Mouse (Mus musculus) hindbrain, embryonic 11.5 days (tissue): ENCODE data around the gene Nek8. TPM values are rescaled to one million over a fixed set of nuclear protein-coding genes. Genes with fewer than 3 reads are reported as not detected.
"Not testable (repeated sequence)": the region's sequence is repeated elsewhere in the genome, so short reads cannot be mapped to it uniquely, and the experiment has no call there.

Experiments
- ATAC-seq: fragments of 200-750 bp; cut with Nextera tagmentation; 2 replicates; pipeline ENCODE4 v1.8.0; 2017; ENCODE audit warnings: mild to moderate bottlenecking, moderate TSS enrichment, moderate library complexity; ENCODE audit not compliant: low FRiP score
- DNase-seq: peaks from one replicate; pipeline ENCODE4 v3.0.0-alpha.2; 2015; ENCODE audit warnings: low spot score
- H3K27ac ChIP-seq: fragments of 300-500 bp; sonication (generic); 2 replicates; pipeline ENCODE4 v1.5.1; 2014; ENCODE audit warnings: mild to moderate bottlenecking, low read depth, low read length
- H3K27me3 ChIP-seq: fragments of 300-500 bp; sonication (generic); 2 replicates; pipeline ENCODE4 v1.6.1; 2014; ENCODE audit warnings: mild to moderate bottlenecking, low read length, moderate library complexity, mixed read lengths; ENCODE audit not compliant: control insufficient read depth, insufficient read depth
- H3K36me3 ChIP-seq: fragments of 300-500 bp; sonication (generic); 2 replicates; pipeline ENCODE4 v1.6.1; 2014; ENCODE audit warnings: mild to moderate bottlenecking, low read length, moderate library complexity, mixed read lengths; ENCODE audit not compliant: control insufficient read depth, insufficient read depth
- H3K4me1 ChIP-seq: fragments of 300-500 bp; sonication (generic); replicated peaks from 2 replicates; pipeline ENCODE4 v1.6.1; 2014; ENCODE audit warnings: low read length, mixed read lengths; ENCODE audit not compliant: control insufficient read depth, insufficient read depth
- H3K4me2 ChIP-seq: fragments of 300-500 bp; sonication (generic); replicated peaks from 2 replicates; pipeline ENCODE4 v1.6.1; 2014; ENCODE audit warnings: mild to moderate bottlenecking, low read depth, low read length
- H3K4me3 ChIP-seq: fragments of 300-500 bp; sonication (generic); 2 replicates; pipeline ENCODE4 v1.5.1; 2014; ENCODE audit warnings: low read depth, low read length
- H3K9ac ChIP-seq: fragments of 300-500 bp; sonication (generic); 2 replicates; pipeline ENCODE4 v1.6.1; 2014; ENCODE audit warnings: low read depth, low read length
- H3K9me3 ChIP-seq: fragments of 300-500 bp; sonication (generic); 2 replicates; pipeline ENCODE4 v1.6.1; 2016; ENCODE audit warnings: low read length; ENCODE audit not compliant: control insufficient read depth
- WGBS: fragments of 180-500 bp; shearing (Covaris S2); extraction: QIAGEN DNeasy Blood & Tissue Kit; methylation state at CpG from one replicate; pipeline ENCODE4 v1.1.7; 2014; 5-methylcytosine and 5-hydroxymethylcytosine counted together
- polyA plus RNA-seq: library from polyadenylated mRNA; unstranded; fragments of >200 nt; fragmentation: Nextera tagmentation; extraction: Ambion mirVana; gene quantifications from 2 replicates; pipeline ENCODE4 v1.2.1, GENCODE M21; 2014

Gene Nek8
- polyA plus RNA-seq, 1 experiment from 2014 or later, result 5.2 TPM

GRCm38 (mm10) chr11:78136132-78136531 is 40.3 kb downstream of the Nek8 start:
- no peaks in the 10 kb centered on the region for H3K4me1 ChIP-seq
- WGBS, result 87% methylated on average over 1 of the region's 1 CpGs
- no peak overlapping the region for H3K4me3 ChIP-seq
- H3K36me3 ChIP-seq, result no peaks in the 10 kb centered on the region
- H3K4me2 ChIP-seq, result no peak overlapping the region
- no peaks in the 10 kb centered on the region for H3K9me3 ChIP-seq
- no peaks in the 10 kb centered on the region for H3K27me3 ChIP-seq
- no peak for ATAC-seq
- no peak overlapping the region for H3K27ac ChIP-seq
- no peak overlapping the region for H3K9ac ChIP-seq
- DNase-seq, result no peak

GRCm38 (mm10) chr11:78135314-78135713 is 41.2 kb downstream of the Nek8 start:
- not testable (repeated sequence) for ATAC-seq, DNase-seq

DNA sequence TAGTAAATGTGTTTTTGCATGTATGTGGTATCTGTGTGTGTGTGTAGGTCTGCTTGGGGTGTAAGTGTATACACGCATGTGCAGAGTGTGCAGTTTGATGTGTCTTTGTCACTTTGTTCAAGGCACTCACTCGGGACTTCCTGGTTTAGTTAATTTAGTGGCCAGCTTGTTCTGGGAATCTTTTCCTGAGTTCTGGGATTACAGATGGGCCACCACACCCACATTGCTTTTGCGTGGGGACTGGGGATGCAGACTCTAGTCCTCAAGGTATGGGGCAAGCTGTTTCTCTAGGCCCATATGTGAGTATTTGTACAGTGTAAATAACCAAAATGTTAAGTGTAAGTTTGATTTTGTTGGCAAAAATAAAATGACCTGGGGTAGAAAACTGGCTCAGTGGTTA is 42.1 kb downstream of the Nek8 start:
- ATAC-seq, result no peak
- no peaks in the 10 kb centered on the region for H3K4me1 ChIP-seq
- no peak overlapping the region for H3K4me3 ChIP-seq
- no peaks in the 10 kb centered on the region for H3K27me3 ChIP-seq
- no peak for DNase-seq
- WGBS, result 90% methylated on average over 3 of the region's 3 CpGs
- H3K9me3 ChIP-seq, result no peaks in the 10 kb centered on the region
- no peaks in the 10 kb centered on the region for H3K36me3 ChIP-seq
- no peak overlapping the region for H3K4me2 ChIP-seq
- no peak overlapping the region for H3K9ac ChIP-seq
- H3K27ac ChIP-seq, result no peak overlapping the region

More at GRCm38 (mm10) chr11:78135314-78135713, 41.2 kb downstream of the Nek8 start:
- H3K4me2 ChIP-seq, H3K9me3 ChIP-seq, H3K36me3 ChIP-seq, H3K4me1 ChIP-seq, H3K9ac ChIP-seq, H3K27me3 ChIP-seq, H3K27ac ChIP-seq, H3K4me3 ChIP-seq: not testable (repeated sequence)
- WGBS, result 93% methylated on average over 7 of the region's 7 CpGs

DNA sequence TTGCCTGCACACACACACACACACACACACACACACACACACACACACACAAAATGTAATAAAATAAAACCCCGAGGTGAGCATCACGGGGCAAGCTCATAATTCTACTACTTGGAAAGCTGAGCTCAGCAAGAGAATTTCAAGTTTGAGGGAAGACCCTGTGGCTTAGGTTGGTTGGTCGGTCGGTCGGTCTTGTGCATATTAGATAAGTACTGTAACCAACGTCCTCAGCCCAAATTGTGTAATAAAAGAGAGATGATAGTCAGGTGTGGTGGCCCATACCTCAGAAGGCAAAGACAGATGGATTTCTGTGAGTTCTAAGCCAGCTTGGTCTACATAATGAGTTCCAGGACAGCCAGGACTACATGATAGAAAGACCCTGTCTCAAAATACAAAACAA is 42.6 kb downstream of the Nek8 start:
- DNase-seq, result no peak
- Histone ChIP-seq H3K27ac (no peak overlapping the region), H3K4me1 (no peaks in the 10 kb centered on the region), H3K27me3 (no peaks in the 10 kb centered on the region), H3K4me3 (no peak overlapping the region), H3K36me3 (no peaks in the 10 kb centered on the region), H3K9me3 (no peaks in the 10 kb centered on the region), H3K4me2 (no peak overlapping the region), H3K9ac (no peak overlapping the region)
- WGBS, result 93% methylated on average over 6 of the region's 6 CpGs
- ATAC-seq, result no peak

DNA sequence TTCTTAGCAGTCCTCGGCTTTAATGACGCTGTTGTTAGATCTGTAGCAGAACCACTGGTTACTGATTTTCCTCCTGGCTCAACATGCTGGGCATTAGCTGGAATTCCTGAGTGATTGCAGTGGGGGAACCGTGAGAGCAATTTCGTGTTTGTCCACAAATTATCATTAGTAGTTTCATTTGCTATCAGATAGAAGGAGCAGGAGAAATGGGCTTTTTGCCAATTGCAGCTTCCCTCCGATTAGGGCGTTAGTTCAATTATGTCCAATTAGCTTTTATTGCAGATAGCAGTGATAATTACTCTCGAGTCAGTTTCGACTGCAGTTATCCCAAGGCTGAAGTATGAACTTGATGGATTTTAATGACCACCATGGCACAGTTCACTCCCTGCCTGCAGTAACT is 47.0 kb downstream of the Nek8 start:
- DNase-seq (no peak), ATAC-seq (no peak)
- Histone ChIP-seq H3K4me3 (no peak overlapping the region), H3K27ac (no peak overlapping the region), H3K4me1 (no peaks in the 10 kb centered on the region), H3K27me3 (no peaks in the 10 kb centered on the region), H3K9me3 (no peaks in the 10 kb centered on the region), H3K9ac (no peak overlapping the region), H3K4me2 (no peak overlapping the region), H3K36me3 (no peaks in the 10 kb centered on the region)
- 94% methylated on average over 8 of the region's 8 CpGs for WGBS

DNA sequence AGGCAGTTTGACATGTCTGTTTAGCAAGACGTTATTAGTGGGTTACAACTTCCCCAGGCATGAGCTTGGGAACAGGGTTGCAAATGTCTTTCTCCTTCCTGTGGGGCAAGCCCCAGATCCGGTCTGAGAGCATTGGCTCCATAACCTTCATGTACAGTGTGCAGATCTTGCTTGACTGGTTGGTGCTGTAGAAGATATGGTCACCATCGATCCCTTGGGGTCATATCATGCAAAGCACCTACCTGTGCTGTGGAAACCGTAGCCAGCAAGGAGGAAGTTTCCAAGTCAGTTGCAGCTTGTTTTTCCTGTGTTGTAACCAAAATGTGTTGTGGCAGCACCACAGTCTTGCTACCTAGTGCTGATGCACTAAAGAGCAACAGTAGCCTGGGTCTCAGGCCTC is 49.7 kb downstream of the Nek8 start:
- ATAC-seq (no peak), DNase-seq (no peak)
- no peak overlapping the region for H3K9ac ChIP-seq
- H3K4me3 ChIP-seq, result no peak overlapping the region
- no peaks in the 10 kb centered on the region for H3K4me1 ChIP-seq
- H3K4me2 ChIP-seq, result no peak overlapping the region
- no peaks in the 10 kb centered on the region for H3K27me3 ChIP-seq
- H3K36me3 ChIP-seq, result no peaks in the 10 kb centered on the region
- H3K9me3 ChIP-seq, result no peaks in the 10 kb centered on the region
- H3K27ac ChIP-seq, result no peak overlapping the region
- WGBS, result 91% methylated on average over 4 of the region's 4 CpGs

- no peak overlapping the region for H3K27ac ChIP-seq
- ATAC-seq, result no peak
- H3K36me3 ChIP-seq, result no peaks in the 10 kb centered on the region
- no peaks in the 10 kb centered on the region for H3K4me1 ChIP-seq
- H3K4me2 ChIP-seq, result no peak overlapping the region
- H3K4me3 ChIP-seq, result no peak overlapping the region
- H3K9ac ChIP-seq, result no peak overlapping the region
- no peaks in the 10 kb centered on the region for H3K27me3 ChIP-seq
- WGBS, result 87% methylated on average over 6 of the region's 6 CpGs
- H3K9me3 ChIP-seq, result no peaks in the 10 kb centered on the region
- no peak for DNase-seq
Observed at GRCm38 (mm10) chr11:78125691-78126090, 50.8 kb downstream of the Nek8 start.

DNA sequence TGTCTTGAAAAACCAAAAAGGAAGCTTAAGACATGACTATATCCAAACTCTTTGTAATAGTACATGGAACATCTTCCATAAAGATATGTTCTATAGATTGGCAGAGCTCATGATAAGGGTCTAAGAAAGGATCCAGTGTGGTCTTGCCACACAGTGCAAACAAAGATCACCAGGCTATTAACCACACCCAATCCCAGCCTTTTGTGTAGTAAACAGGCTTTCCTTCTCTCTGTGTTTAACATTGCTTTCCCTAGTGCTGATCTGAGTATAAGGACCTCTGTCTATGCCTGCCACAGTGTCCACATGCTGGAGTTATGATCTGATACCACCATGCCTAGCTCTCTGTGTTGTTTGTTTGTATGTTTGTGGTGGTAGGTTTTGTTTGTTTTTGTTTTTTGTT is 52.7 kb downstream of the Nek8 start:
- Histone ChIP-seq H3K9me3 (no peaks in the 10 kb centered on the region), H3K27ac (no peak overlapping the region), H3K4me2 (no peak overlapping the region), H3K4me3 (no peak overlapping the region), H3K4me1 (no peaks in the 10 kb centered on the region), H3K27me3 (no peaks in the 10 kb centered on the region), H3K9ac (no peak overlapping the region), H3K36me3 (no peaks in the 10 kb centered on the region)
- no peak for ATAC-seq
- no peak for DNase-seq

DNA sequence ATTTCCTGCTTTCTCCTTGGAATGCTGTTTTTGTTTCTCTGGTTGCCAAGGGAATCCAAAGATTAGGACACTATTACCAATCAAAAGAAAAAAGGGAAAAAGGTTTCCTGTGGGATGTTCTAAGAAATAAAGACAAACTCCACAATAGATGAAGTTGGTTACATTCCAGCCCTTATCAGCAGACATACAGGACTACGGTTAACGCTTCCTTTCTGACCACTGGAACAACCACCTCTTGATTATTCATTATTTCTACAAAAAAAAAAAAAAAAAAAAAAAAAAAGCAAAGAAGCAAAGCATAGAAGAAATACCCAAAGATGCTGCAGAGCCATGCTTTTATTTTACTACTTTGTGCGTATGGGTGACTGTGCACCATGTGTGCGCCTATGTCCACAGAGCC is 53.7 kb downstream of the Nek8 start:
- Histone ChIP-seq H3K4me3 (no peak overlapping the region), H3K4me1 (no peaks in the 10 kb centered on the region), H3K9me3 (no peaks in the 10 kb centered on the region), H3K27me3 (no peaks in the 10 kb centered on the region), H3K36me3 (no peaks in the 10 kb centered on the region), H3K27ac (no peak overlapping the region), H3K9ac (no peak overlapping the region), H3K4me2 (no peak overlapping the region)
- ATAC-seq (no peak), DNase-seq (no peak)
- 93% methylated on average over 4 of the region's 4 CpGs for WGBS
